Mouse (Mus musculus) forebrain, embryonic 13.5 days (tissue): Measurements from ENCODE around the gene Exoc2. TPM values are rescaled to one million over a fixed set of nuclear protein-coding genes. Genes with fewer than 3 reads are reported as not detected.

Source experiments
- ATAC-seq: fragments of 200-750 bp; cut with Nextera tagmentation; 2 replicates; pipeline ENCODE4 v1.8.0; 2017
- H3K27ac ChIP-seq: fragments of 300-500 bp; sonication (generic); 2 replicates; pipeline ENCODE4 v1.5.1; 2015; ENCODE audit warnings: inconsistent platforms, mild to moderate bottlenecking, moderate library complexity
- H3K27me3 ChIP-seq: fragments of 300-500 bp; sonication (generic); 2 replicates; pipeline ENCODE4 v1.6.1; 2015; ENCODE audit warnings: mild to moderate bottlenecking, inconsistent platforms
- H3K36me3 ChIP-seq: fragments of 300-500 bp; sonication (generic); 2 replicates; pipeline ENCODE4 v1.6.1; 2015; ENCODE audit warnings: mild to moderate bottlenecking, inconsistent platforms; ENCODE audit not compliant: poor library complexity, severe bottlenecking
- H3K4me1 ChIP-seq: fragments of 300-500 bp; sonication (generic); 2 replicates; pipeline ENCODE4 v1.6.1; 2015; ENCODE audit warnings: inconsistent platforms
- H3K4me2 ChIP-seq: fragments of 300-500 bp; sonication (generic); 2 replicates; pipeline ENCODE4 v1.6.1; 2015; ENCODE audit warnings: inconsistent platforms, mild to moderate bottlenecking, moderate library complexity
- H3K4me3 ChIP-seq: fragments of 300-500 bp; sonication (generic); 2 replicates; pipeline ENCODE4 v1.5.1; 2015; ENCODE audit warnings: mild to moderate bottlenecking, inconsistent platforms
- H3K9ac ChIP-seq: fragments of 300-500 bp; sonication (generic); 2 replicates; pipeline ENCODE4 v1.6.1; 2015; ENCODE audit warnings: mild to moderate bottlenecking, inconsistent platforms
- H3K9me3 ChIP-seq: fragments of 300-500 bp; sonication (generic); replicated peaks from 2 replicates; pipeline ENCODE4 v1.6.1; 2016; ENCODE audit warnings: inconsistent platforms
- WGBS: fragments of 180-500 bp; shearing (Covaris S2); methylation state at CpG from one replicate; pipeline ENCODE4 v1.1.7; 2015; 5-methylcytosine and 5-hydroxymethylcytosine counted together
- polyA plus RNA-seq: library from polyadenylated mRNA; unstranded; fragments of >200 nt; fragmentation: Nextera tagmentation; extraction: Ambion mirVana; gene quantifications from 2 replicates; pipeline ENCODE4 v1.2.1, GENCODE M21; 2015

The Exoc2 gene
- polyA plus RNA-seq, 1 experiment from 2014 or later, result 40.8 TPM

DNA sequence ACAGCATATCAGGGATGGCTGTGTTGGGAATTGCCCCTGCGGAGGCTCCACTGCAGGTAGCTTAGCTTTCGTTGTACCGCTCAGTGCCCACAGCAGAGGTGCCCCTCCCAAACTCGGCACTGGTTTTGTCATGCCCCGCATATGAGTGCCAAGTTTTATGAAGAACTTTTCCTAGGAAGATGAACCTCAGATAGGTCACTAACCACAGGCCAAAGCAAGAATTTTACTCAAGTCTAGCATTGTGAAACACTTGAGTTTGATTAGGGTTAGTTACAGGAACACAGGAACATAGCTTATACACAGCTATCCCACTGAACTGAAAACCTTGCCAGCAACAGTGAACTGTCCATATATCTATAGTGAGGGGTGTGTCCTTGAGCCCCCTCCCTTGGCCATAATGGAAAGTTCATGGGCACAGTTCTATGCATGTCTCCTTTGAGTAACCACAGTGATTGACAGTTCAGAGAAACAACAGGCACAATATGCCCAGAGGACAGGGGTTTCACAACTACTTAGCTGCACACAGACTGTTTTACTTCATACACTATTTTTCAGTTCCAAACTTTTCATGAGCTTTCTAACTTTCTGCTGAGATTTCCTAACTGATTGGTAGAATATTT lies 171.4 kb downstream of the Exoc2 start:
- ATAC-seq, result no peak; the same call in 1 of the 2 replicates
- 89% methylated on average over 5 of the region's 5 CpGs for WGBS

DNA sequence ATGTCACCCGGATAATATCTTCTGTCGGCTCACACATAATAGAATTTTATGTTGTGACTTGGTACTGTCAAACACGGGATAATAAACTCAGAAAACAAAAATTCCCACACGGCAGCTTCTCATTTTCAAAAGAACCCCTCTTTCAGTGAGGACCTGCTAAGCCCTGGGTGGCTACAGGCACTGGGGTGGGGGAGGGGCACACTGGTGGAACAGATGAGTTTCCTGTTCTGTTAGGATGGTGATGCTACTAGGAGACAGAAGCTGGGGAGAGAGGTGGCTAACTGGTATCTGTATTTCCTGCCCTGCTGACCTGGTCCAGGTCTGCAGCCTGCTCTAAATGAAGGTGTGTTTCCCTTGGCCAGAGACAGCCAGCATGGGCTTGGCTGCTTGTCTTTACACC lies 172.0 kb downstream of the Exoc2 start:
- Histone ChIP-seq H3K9me3 (no peaks in the 10 kb centered on the region), H3K27me3 (no peaks in the 10 kb centered on the region), H3K27ac (no peak overlapping the region), H3K4me2 (no peak overlapping the region), H3K4me1 (no peaks in the 10 kb centered on the region), H3K36me3 (no peaks in the 10 kb centered on the region), H3K9ac (no peak overlapping the region), H3K4me3 (no peak overlapping the region)
- no peak for ATAC-seq
- 75% methylated on average over 4 of the region's 4 CpGs for WGBS

More for the DNA sequence above, 171.4 kb downstream of the Exoc2 start:
- Histone ChIP-seq H3K4me3 (no peak overlapping the region), H3K9ac (no peak overlapping the region), H3K27me3 (no peaks in the 10 kb centered on the region), H3K4me2 (no peak overlapping the region), H3K36me3 (no peaks in the 10 kb centered on the region), H3K4me1 (no peaks in the 10 kb centered on the region), H3K27ac (no peak overlapping the region), H3K9me3 (no peaks in the 10 kb centered on the region)

GRCm38 (mm10) chr13:30795960-30796359 lies 177.9 kb downstream of the Exoc2 start:
- Histone ChIP-seq H3K4me2 (no peak overlapping the region), H3K27me3 (no peaks in the 10 kb centered on the region), H3K27ac (no peak overlapping the region), H3K9ac (no peak overlapping the region), H3K36me3 (no peaks in the 10 kb centered on the region), H3K4me1 (no peaks in the 10 kb centered on the region), H3K4me3 (no peak overlapping the region), H3K9me3 (no peaks in the 10 kb centered on the region)
- 91% methylated on average over 4 of the region's 4 CpGs for WGBS
- ATAC-seq, result no peak

DNA sequence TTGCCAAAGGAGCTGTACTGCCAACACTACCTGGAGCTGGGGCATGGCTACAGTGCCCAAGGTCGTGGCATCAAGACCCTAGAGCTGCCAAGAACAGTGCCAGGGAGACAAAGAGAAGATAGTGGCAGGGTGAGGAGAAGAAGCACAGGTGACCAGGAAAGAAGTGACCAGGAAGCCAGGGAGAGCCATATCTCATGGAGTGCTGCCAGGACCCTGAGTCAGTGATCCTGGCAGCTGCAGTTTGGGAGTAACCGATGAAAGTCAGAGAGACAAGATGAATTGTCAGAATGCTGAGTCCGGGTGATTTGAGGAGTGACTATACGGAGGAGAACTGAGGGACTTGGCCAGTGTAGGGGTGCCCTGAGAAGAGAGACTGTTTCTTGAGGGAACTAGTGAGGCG lies 180.3 kb downstream of the Exoc2 start:
- H3K27ac ChIP-seq, result no peak overlapping the region
- H3K9ac ChIP-seq, result no peak overlapping the region
- H3K27me3 ChIP-seq, result no peaks in the 10 kb centered on the region
- no peaks in the 10 kb centered on the region for H3K36me3 ChIP-seq
- no peak overlapping the region for H3K4me2 ChIP-seq
- no peaks in the 10 kb centered on the region for H3K9me3 ChIP-seq
- ATAC-seq, result no peak
- no peak overlapping the region for H3K4me3 ChIP-seq
- no peaks in the 10 kb centered on the region for H3K4me1 ChIP-seq
- WGBS, result 92% methylated on average over 5 of the region's 5 CpGs

DNA sequence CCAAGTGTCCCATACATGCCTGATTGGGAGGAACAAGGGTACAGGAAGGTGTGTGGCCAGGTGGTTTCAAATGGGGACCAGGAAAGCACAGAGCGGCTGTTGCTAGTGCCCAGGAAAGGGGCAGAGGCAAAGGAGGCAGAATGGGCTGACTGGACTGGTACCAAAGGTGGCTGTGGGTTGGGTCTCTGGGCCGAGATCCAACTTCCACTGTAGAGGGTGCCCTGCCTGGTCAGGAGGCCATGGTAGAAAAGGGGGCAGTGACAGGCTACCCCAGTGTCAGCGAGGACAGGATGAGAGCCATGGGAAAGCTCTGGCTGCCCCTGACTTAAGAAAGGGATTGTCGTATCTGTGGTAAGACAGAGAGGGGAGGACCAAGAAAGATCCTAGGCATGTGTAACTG lies 180.7 kb downstream of the Exoc2 start:
- Histone ChIP-seq H3K27ac (no peak overlapping the region), H3K27me3 (no peaks in the 10 kb centered on the region), H3K9me3 (no peaks in the 10 kb centered on the region), H3K36me3 (no peaks in the 10 kb centered on the region), H3K9ac (no peak overlapping the region), H3K4me3 (no peak overlapping the region), H3K4me2 (no peak overlapping the region), H3K4me1 (no peaks in the 10 kb centered on the region)
- ATAC-seq, result no peak
- WGBS, result 86% methylated on average over 4 of the region's 4 CpGs

DNA sequence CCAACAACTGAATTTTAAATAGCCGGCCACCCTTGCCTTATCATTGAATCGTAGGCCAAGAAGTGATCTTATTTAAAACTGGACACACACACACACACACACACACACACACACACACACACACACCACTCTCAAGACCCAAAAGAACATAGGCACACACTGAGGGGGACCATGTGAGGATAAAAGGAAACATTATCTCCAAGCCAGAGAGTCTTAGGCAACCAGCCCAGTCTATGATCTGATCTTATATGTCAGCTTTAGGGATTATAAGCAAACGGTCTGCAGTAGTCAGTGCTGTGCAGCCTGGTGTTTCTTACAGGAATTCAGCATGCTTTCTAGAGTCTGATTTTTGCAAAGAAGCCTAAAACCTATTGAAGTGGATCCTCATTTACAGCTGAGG lies 181.2 kb downstream of the Exoc2 start:
- H3K4me1 ChIP-seq, result no peaks in the 10 kb centered on the region
- no peak for ATAC-seq
- no peak overlapping the region for H3K9ac ChIP-seq
- WGBS, result 83% methylated on average over 3 of the region's 3 CpGs
- no peak overlapping the region for H3K4me2 ChIP-seq
- no peaks in the 10 kb centered on the region for H3K36me3 ChIP-seq
- no peak overlapping the region for H3K27ac ChIP-seq
- H3K27me3 ChIP-seq, result no peaks in the 10 kb centered on the region
- no peak overlapping the region for H3K4me3 ChIP-seq
- H3K9me3 ChIP-seq, result no peaks in the 10 kb centered on the region

- Histone ChIP-seq H3K27me3 (no peaks in the 10 kb centered on the region), H3K27ac (no peak overlapping the region), H3K4me3 (no peak overlapping the region), H3K36me3 (no peaks in the 10 kb centered on the region), H3K4me1 (no peaks in the 10 kb centered on the region), H3K4me2 (no peak overlapping the region), H3K9ac (no peak overlapping the region), H3K9me3 (no peaks in the 10 kb centered on the region)
- ATAC-seq, result no peak
- WGBS, result 81% methylated on average over 9 of the region's 9 CpGs
These were observed 181.6 kb downstream of the Exoc2 start for GRCm38 (mm10) chr13:30792308-30792707.

GRCm38 (mm10) chr13:30790016-30790415 lies 183.9 kb downstream of the Exoc2 start:
- H3K27me3 ChIP-seq, result no peaks in the 10 kb centered on the region
- no peaks in the 10 kb centered on the region for H3K9me3 ChIP-seq
- no peaks in the 10 kb centered on the region for H3K4me1 ChIP-seq
- H3K4me2 ChIP-seq, result no peak overlapping the region
- no peak for ATAC-seq
- H3K9ac ChIP-seq, result no peak overlapping the region
- no peaks in the 10 kb centered on the region for H3K36me3 ChIP-seq
- H3K27ac ChIP-seq, result no peak overlapping the region
- WGBS, result 57% methylated on average over 5 of the region's 5 CpGs
- H3K4me3 ChIP-seq, result no peak overlapping the region

DNA sequence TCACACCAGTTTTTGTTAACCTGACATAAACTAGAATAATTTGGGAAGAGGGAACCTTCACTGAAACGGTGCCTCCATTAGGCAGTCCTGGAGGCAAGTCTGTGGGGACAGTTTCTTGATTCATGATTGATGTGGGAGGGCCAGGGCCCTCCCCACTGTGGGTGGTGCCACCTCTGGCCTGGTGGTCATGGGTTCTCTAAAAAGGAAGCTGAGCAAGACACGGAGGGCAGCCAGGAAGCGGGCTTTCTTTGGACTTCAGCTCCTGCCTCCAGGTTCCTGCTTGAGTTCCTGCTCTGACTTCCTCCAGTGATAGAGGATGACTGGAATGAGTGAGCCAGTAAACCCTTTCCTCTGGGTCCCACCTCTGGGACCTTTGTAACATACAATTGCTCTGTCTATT lies 185.5 kb downstream of the Exoc2 start:
- no peaks in the 10 kb centered on the region for H3K4me1 ChIP-seq
- H3K4me3 ChIP-seq, result no peak overlapping the region
- H3K27me3 ChIP-seq, result no peaks in the 10 kb centered on the region
- WGBS, result 92% methylated on average over 3 of the region's 3 CpGs
- no peak overlapping the region for H3K9ac ChIP-seq
- no peak overlapping the region for H3K4me2 ChIP-seq
- ATAC-seq, result no peak
- H3K27ac ChIP-seq, result no peak overlapping the region
- H3K9me3 ChIP-seq, result no peaks in the 10 kb centered on the region
- H3K36me3 ChIP-seq, result no peaks in the 10 kb centered on the region

DNA sequence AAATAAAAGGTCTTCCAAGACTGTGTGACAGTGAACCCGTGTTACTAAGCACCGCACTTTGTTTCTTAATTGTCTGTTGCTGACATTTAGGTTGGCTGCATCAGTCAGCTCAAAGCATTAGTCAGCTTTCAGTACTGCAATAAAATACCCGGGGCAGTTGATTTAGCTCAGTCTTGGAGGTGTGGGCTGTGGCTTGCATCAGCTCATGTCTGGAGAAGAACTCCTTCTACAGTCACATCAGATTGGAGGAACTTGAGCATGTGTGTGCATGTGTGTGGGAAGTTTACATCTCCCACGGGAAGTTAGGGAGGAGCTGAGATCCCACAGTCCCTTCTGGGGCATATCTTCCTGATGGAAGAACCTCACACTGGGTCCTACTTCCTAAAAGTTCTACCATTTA lies 185.9 kb downstream of the Exoc2 start:
- Histone ChIP-seq H3K4me3 (no peak overlapping the region), H3K9me3 (no peaks in the 10 kb centered on the region), H3K9ac (no peak overlapping the region), H3K27ac (no peak overlapping the region), H3K36me3 (no peaks in the 10 kb centered on the region), H3K4me1 (no peaks in the 10 kb centered on the region), H3K4me2 (no peak overlapping the region), H3K27me3 (no peaks in the 10 kb centered on the region)
- no peak for ATAC-seq
- WGBS, result 90% methylated on average over 4 of the region's 4 CpGs

DNA sequence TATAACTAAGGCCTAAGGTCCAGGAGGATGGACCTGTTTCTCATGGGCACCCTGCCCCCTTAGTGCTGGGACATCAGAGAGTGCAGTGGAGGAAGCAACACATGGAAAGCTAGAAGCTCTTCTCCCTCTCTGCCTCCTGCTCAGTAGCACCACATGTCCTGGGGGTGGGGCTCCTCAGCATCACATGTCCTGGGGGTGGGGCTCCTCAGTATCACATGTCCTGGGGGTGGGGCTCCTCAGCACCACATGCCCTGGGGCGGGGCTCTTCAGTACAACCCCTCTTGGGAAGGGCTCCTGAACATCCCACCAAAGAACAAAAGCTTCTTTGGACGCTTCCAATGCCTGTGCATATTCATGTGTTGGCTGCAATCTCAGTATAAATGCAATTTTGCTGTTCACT lies 186.3 kb downstream of the Exoc2 start:
- no peaks in the 10 kb centered on the region for H3K27me3 ChIP-seq
- no peak overlapping the region for H3K4me2 ChIP-seq
- 82% methylated on average over 2 of the region's 2 CpGs for WGBS
- H3K9ac ChIP-seq, result no peak overlapping the region
- H3K36me3 ChIP-seq, result no peaks in the 10 kb centered on the region
- ATAC-seq, result 0 out of 2 replicates have a peak, but pooled peaks have one; percentile 25
- H3K9me3 ChIP-seq, result no peaks in the 10 kb centered on the region
- H3K4me1 ChIP-seq, result no peaks in the 10 kb centered on the region
- no peak overlapping the region for H3K27ac ChIP-seq
- no peak overlapping the region for H3K4me3 ChIP-seq

GRCm38 (mm10) chr13:30787036-30787320 lies 186.9 kb downstream of the Exoc2 start:
- 58% methylated on average over 2 of the region's 2 CpGs for WGBS
- Histone ChIP-seq H3K27me3 (no peaks in the 10 kb centered on the region), H3K9me3 (no peaks in the 10 kb centered on the region), H3K27ac (no peak overlapping the region), H3K4me2 (no peak overlapping the region), H3K36me3 (no peaks in the 10 kb centered on the region), H3K4me1 (no peaks in the 10 kb centered on the region), H3K9ac (no peak overlapping the region), H3K4me3 (no peak overlapping the region)
- ATAC-seq, result 0 out of 2 replicates have a peak, but pooled peaks have one; percentile 17

DNA sequence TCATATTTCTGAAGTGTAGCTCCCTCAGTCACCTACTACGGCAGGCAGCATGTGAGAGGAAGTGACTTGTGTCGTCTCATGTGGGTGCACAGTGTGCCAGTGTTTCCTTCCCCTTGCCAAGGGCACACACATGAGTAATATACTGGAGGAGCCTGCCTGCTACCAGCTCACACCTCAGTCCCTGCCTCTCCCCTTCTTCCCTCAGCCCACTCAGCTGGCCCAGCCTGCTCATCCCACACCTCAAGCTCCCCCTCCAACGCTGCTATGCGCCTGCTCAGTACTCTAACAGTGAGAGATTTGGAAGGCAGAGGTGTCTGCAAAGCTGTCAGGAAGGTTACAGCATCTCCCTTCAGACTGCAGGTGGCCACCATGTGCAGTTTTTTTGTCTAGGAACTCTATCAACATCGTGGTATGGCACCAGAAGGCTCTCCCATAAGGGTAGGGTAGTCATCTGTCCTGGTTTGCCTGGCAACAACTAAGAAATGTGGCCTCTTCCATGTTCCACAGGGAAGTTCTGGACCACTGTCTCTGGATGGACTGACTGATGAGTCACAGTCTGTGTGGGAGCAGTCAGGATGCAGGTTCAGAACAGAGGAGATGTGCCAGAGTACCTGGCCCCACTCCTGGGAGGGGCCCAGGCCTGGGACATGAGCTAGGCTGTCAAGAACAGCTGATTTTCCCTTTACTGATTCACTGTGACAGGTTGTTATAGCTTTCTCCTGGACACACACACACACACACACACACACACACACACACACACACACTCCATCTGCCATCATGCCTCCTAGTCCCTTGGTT lies 187.5 kb downstream of the Exoc2 start:
- H3K27ac ChIP-seq, result no peak overlapping the region
- no peaks in the 10 kb centered on the region for H3K4me1 ChIP-seq
- WGBS, result 82% methylated on average over 5 of the region's 5 CpGs
- peak; percentile 46; the same call in 1 of the 2 replicates for ATAC-seq
- no peak overlapping the region for H3K9ac ChIP-seq
- H3K4me2 ChIP-seq, result no peak overlapping the region
- no peaks in the 10 kb centered on the region for H3K9me3 ChIP-seq
- no peaks in the 10 kb centered on the region for H3K36me3 ChIP-seq
- H3K27me3 ChIP-seq, result no peaks in the 10 kb centered on the region
- H3K4me3 ChIP-seq, result no peak overlapping the region
